Mouse (Mus musculus) stomach, embryonic 16.5 days (tissue): ENCODE measurements around the gene Arl4c. TPM values are rescaled to one million over a fixed set of nuclear protein-coding genes. Genes with fewer than 3 reads are reported as not detected.

ENCODE experiments used
- ATAC-seq: fragments of 200-750 bp; cut with Nextera tagmentation; 2 replicates; pipeline ENCODE4 v1.8.0; 2017; ENCODE audit warnings: moderate number of reproducible peaks, moderate TSS enrichment; ENCODE audit not compliant: insufficient read depth, low FRiP score
- H3K27ac ChIP-seq: fragments of 300-500 bp; sonication (generic); 2 replicates; pipeline ENCODE4 v1.5.1; 2014; ENCODE audit warnings: low read length
- H3K27me3 ChIP-seq: fragments of 300-500 bp; sonication (generic); 2 replicates; pipeline ENCODE4 v1.6.1; 2014; ENCODE audit warnings: low read length, control low read depth, mixed read lengths; ENCODE audit not compliant: control insufficient read depth, insufficient read depth
- H3K36me3 ChIP-seq: fragments of 300-500 bp; sonication (generic); 2 replicates; pipeline ENCODE4 v1.6.1; 2014; ENCODE audit warnings: low read length; ENCODE audit not compliant: control insufficient read depth, insufficient read depth
- H3K4me1 ChIP-seq: fragments of 300-500 bp; sonication (generic); 2 replicates; pipeline ENCODE4 v1.6.1; 2014; ENCODE audit warnings: low read length, control low read depth, mixed read lengths; ENCODE audit not compliant: control insufficient read depth, insufficient read depth
- H3K4me2 ChIP-seq: fragments of 300-500 bp; sonication (generic); 2 replicates; pipeline ENCODE4 v1.6.1; 2014; ENCODE audit warnings: low read depth, low read length, mixed read lengths
- H3K4me3 ChIP-seq: fragments of 300-500 bp; sonication (generic); replicated peaks from 2 replicates; pipeline ENCODE4 v1.5.1; 2014; ENCODE audit warnings: mild to moderate bottlenecking, low read length
- H3K9ac ChIP-seq: fragments of 300-500 bp; sonication (generic); 2 replicates; pipeline ENCODE4 v1.6.1; 2014; ENCODE audit warnings: low read length
- H3K9me3 ChIP-seq: fragments of 300-500 bp; sonication (generic); replicated peaks from 2 replicates; pipeline ENCODE4 v1.6.1; 2016; ENCODE audit warnings: low read length, control low read depth; ENCODE audit not compliant: control insufficient read depth
- WGBS: fragments of 180-500 bp; shearing (Covaris S2); extraction: QIAGEN DNeasy Blood & Tissue Kit; methylation state at CpG from one replicate; pipeline ENCODE4 v1.1.7; 2014; 5-methylcytosine and 5-hydroxymethylcytosine counted together
- polyA plus RNA-seq: library from polyadenylated mRNA; unstranded; fragments of >200 nt; fragmentation: Nextera tagmentation; extraction: Ambion mirVana; gene quantifications from 2 replicates; pipeline ENCODE4 v1.2.1, GENCODE M21; 2015

The Arl4c gene
- polyA plus RNA-seq, 1 experiment from 2014 or later = 6.6 TPM

GRCm38 (mm10) chr1:88708191-88708590, 6.2 kb upstream of the Arl4c start:
- WGBS = 74% methylated on average over 3 of the region's 3 CpGs
- H3K27me3 ChIP-seq = no peaks in the 10 kb centered on the region
- H3K36me3 ChIP-seq = no peaks in the 10 kb centered on the region
- H3K9ac ChIP-seq = no peak overlapping the region
- no peak overlapping the region for H3K27ac ChIP-seq
- no peak overlapping the region for H3K4me2 ChIP-seq
- no peaks in the 10 kb centered on the region for H3K9me3 ChIP-seq
- no peak overlapping the region for H3K4me3 ChIP-seq
- ATAC-seq = no peak
- peaks cover 5% of the 10 kb centered on the region; the same call in 1 of the 2 replicates for H3K4me1 ChIP-seq

GRCm38 (mm10) chr1:88707536-88707935, 5.5 kb upstream of the Arl4c start:
- Histone ChIP-seq H3K36me3 (no peaks in the 10 kb centered on the region), H3K27me3 (no peaks in the 10 kb centered on the region), H3K4me3 (no peak overlapping the region), H3K27ac (no peak overlapping the region), H3K4me1 (peaks cover 6% of the 10 kb centered on the region), H3K4me2 (no peak overlapping the region), H3K9ac (no peak overlapping the region), H3K9me3 (no peaks in the 10 kb centered on the region)
- WGBS = 60% methylated on average over 6 of the region's 6 CpGs
- ATAC-seq = no peak

- Histone ChIP-seq H3K9me3 (no peaks in the 10 kb centered on the region), H3K4me1 (peaks cover 8% of the 10 kb centered on the region), H3K4me3 (no peak overlapping the region), H3K4me2 (no peak overlapping the region), H3K9ac (0 out of 2 replicates have a peak overlapping the region, but pooled peaks have one; percentile 32), H3K27me3 (no peaks in the 10 kb centered on the region), H3K36me3 (no peaks in the 10 kb centered on the region), H3K27ac (no peak overlapping the region)
- ATAC-seq = peak; percentile 59
- under 1% methylated on average over 15 of the region's 15 CpGs for WGBS
These were observed 3.8 kb upstream of the Arl4c start for GRCm38 (mm10) chr1:88705799-88706198.

- H3K4me1 ChIP-seq = peaks cover 12% of the 10 kb centered on the region
- no peak overlapping the region for H3K9ac ChIP-seq
- H3K36me3 ChIP-seq = no peaks in the 10 kb centered on the region
- H3K27ac ChIP-seq = no peak overlapping the region
- WGBS = 66% methylated on average over 6 of the region's 6 CpGs
- no peaks in the 10 kb centered on the region for H3K27me3 ChIP-seq
- ATAC-seq = no peak
- no peak overlapping the region for H3K4me3 ChIP-seq
- no peaks in the 10 kb centered on the region for H3K9me3 ChIP-seq
- H3K4me2 ChIP-seq = no peak overlapping the region
These were observed 3.0 kb upstream of the Arl4c start for GRCm38 (mm10) chr1:88705050-88705449.

GRCm38 (mm10) chr1:88700961-88701861, 810 bp downstream of the Arl4c start:
- H3K36me3 ChIP-seq = no peaks in the 10 kb centered on the region
- peak overlapping the region; percentile 89 for H3K4me2 ChIP-seq
- H3K9ac ChIP-seq = peak overlapping the region; percentile 93
- H3K4me3 ChIP-seq = peak overlapping the region; percentile 84
- H3K27ac ChIP-seq = peak overlapping the region; percentile 88
- no peaks in the 10 kb centered on the region for H3K27me3 ChIP-seq
- whole genome bisulfite sequencing = under 1% methylated on average over 67 of the region's 78 CpGs
- peak; percentile 62; the same call in 1 of the 2 replicates for ATAC-seq
- peaks cover 22% of the 10 kb centered on the region for H3K4me1 ChIP-seq
- H3K9me3 ChIP-seq = no peaks in the 10 kb centered on the region

GRCm38 (mm10) chr1:88699856-88700791, 1.9 kb downstream of the Arl4c start:
- WGBS = 13% methylated on average over 25 of the region's 25 CpGs
- Histone ChIP-seq H3K9ac (peak overlapping the region; percentile 93), H3K4me2 (peak overlapping the region; percentile 89), H3K36me3 (no peaks in the 10 kb centered on the region), H3K4me3 (peak overlapping the region; percentile 84), H3K27me3 (no peaks in the 10 kb centered on the region), H3K9me3 (no peaks in the 10 kb centered on the region), H3K27ac (peak overlapping the region; percentile 88), H3K4me1 (peaks cover 17% of the 10 kb centered on the region)
- no peak for ATAC-seq

GRCm38 (mm10) chr1:88699401-88699800, 2.6 kb downstream of the Arl4c start:
- H3K36me3 ChIP-seq = no peaks in the 10 kb centered on the region
- no peak overlapping the region; the same call in 1 of the 2 replicates for H3K27ac ChIP-seq
- H3K9me3 ChIP-seq = no peaks in the 10 kb centered on the region
- H3K4me2 ChIP-seq = peak overlapping the region; percentile 89
- 18% methylated on average over 5 of the region's 5 CpGs for WGBS
- peak overlapping the region; percentile 84 for H3K4me3 ChIP-seq
- H3K4me1 ChIP-seq = peaks cover 17% of the 10 kb centered on the region
- 0 out of 2 replicates have a peak overlapping the region, but pooled peaks have one; percentile 25 for H3K9ac ChIP-seq
- no peak for ATAC-seq
- H3K27me3 ChIP-seq = no peaks in the 10 kb centered on the region

- Histone ChIP-seq H3K4me3 (peak overlapping the region; percentile 84), H3K9ac (peak overlapping the region; percentile 31), H3K9me3 (no peaks in the 10 kb centered on the region), H3K27ac (no peak overlapping the region), H3K4me1 (peaks cover 17% of the 10 kb centered on the region), H3K36me3 (no peaks in the 10 kb centered on the region), H3K4me2 (peak overlapping the region; percentile 89), H3K27me3 (no peaks in the 10 kb centered on the region)
- WGBS = 17% methylated on average over 5 of the region's 5 CpGs
- ATAC-seq = no peak
These were observed 3.1 kb downstream of the Arl4c start for GRCm38 (mm10) chr1:88698926-88699325.
